Mouse (Mus musculus) ES-CJ7 (cell line): ENCODE measurements around the gene Kng1.

ENCODE experiments used
- DNase-seq: peaks from one replicate; pipeline ENCODE4 v3.0.0; 2011; ENCODE audit warnings: low read depth, low spot score

The Kng1 gene

DNA sequence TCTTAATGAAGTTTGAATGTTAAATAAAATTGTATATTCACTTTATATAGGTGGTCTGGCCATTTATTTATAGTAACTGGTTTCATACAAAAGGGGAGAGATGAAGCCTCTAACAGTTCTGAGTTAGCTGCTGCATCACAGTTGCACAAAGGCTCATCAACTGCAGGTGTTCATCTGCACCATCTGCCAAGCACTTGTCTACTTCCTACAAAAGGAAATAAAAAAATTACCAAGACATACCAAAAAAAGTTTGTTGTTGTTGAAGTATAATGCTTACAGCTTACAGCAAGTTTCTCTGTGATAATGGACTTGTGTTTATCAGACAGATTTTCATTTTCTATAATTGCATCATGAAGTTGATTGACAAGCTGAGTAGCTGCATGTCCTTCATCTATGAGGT, 56.2 kb downstream of the Kng1 start:
- DNase-seq = no peak

DNA sequence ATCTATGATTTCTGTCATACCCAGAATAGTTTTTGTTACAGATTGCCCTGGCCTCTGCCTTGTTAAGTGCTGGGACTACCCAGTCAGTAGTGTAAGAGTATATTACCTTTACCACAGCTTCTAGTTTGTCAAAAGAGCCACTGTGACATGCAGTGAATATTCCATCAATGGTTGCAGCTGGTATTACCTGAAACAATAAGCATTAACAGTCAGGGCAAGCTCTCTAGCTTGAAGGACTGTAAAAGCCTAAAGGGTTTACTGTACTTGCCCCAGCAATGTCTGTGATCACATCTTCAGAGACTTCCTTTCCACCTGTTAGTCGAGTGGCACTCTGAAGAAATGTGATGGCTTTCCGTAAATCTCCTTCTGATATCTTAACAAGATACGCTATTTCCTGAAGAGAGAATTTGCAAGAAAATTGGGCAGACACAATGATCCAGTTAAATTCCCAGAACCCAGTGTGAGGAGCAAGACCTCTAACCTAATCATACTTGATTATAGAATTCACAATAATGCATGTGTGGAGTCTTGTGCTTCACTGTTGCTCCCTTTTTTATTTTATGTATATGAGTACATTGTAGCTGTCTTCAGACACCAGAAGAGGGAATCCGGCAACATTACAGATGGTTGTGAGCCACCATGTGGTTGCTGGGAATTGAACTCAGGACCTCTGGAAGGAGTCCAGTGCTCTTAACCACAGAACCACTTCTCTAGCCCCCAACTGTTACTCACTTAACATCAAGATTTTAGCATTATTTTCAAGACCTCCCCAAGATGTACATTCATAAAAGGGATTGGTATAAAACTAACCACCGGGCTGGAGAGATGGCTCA, 56.9 kb downstream of the Kng1 start:
- peak; percentile 70 for DNase-seq

DNA sequence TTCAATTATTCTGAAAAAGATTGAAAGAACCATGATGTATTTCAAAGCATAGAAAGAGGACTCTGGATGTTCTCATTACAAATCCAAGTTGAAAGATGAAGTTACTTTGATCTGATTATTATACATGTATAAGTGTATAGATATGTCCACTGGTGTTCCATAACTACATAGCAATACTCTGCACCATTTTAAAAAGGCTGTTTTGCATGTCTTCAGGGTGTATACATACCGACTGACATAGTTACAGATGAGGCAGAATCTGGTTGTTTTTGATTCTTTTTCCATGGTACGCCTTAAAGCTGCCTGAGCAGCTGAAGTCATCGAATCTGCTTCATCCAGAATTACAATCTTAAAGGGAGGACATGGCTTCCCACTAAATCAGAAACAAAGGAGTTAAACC, 57.8 kb downstream of the Kng1 start:
- no peak for DNase-seq

DNA sequence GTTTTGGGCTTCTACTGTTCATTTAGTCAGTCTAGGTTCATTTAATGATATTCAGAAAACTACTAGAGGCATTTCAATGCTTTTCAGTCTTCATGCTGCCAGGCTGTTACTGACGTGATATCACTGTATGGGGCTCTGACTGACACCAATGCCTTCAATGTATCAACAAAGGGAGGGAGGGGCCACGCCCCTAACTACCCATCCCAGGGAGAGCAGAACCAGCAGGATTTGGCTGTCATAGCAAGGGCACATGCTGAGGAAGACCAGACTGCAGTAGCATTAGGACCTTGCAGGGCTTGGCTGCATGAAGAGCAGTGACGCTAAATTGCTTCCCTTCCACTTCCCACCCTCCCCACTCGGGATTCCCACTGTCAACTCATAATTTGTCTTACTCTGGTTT, 59.5 kb downstream of the Kng1 start:
- DNase-seq = peak; percentile 55

DNA sequence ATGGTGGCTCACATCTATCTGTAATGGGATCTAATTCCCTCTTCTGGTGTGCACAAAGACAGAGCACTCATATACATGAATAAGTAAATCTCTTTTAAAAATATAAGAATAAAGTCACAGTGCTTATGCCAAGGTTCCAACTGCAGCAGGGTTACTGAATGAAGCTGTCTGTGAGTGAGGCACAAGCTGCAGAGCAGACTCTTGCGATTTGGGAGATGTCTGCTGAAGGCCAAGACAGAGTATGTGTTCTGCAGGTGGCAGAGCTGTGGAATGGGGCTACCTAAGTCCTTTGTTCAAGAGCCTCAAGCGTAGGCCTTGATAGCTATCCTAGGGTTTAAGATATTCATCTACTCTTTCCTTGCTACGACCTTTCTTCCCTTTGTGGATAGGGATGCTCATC, 64.8 kb downstream of the Kng1 start:
- no peak for DNase-seq

DNA sequence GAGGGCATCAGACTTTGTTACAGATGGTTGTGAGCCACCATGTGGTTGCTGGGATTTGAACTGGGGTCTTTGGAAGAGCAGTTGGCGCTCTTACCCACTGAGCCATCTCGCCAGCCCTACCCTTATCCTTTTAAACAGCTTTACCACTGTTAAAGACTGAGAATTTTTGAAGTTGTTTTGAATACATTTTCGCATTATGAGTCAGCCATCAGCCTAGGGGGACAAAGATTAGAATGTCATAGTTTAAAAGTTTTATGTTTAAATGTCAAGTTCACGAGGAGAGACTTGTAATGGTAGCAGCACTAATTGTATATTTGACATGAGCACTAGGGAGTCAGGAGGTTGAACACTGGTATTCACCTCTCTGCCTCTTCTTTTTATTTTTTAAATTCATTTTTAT, 65.4 kb downstream of the Kng1 start:
- no peak for DNase-seq

DNA sequence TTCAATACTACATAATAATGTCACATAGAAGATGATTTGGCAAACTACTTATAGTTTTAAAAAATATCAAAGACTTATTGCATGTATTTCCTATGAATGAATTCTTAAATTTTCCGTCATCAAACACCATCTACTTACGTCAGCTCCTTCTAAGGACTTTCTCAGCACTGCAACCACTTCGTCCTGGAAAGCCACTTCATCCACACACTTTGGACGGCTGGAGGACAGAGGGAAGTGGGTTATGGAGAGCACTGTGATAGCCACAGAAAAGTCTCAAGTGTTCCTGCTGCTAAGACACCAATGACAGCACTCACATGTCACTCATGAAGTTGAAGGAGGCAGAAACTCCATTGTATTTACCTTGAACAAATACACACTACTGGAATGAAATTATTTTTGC, 66.7 kb downstream of the Kng1 start:
- no peak for DNase-seq

DNA sequence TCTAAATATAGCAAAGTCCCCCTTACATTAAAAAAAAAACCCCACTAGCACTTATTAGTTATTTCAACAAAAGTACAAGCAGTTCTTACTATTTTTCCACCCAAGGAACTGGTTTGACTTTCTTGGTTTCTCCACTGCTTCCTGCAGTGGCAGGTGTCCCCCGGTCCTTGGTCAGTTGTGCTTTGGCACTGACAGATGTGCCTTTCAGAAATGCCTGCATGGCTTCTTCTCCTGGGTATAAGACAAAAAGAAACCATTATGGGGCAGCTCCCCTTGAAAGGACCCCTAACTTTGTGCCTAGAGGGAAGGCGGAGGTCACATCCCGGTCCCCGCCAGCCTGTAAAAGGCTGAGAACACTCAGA, 69.6 kb downstream of the Kng1 start:
- no peak for DNase-seq

DNA sequence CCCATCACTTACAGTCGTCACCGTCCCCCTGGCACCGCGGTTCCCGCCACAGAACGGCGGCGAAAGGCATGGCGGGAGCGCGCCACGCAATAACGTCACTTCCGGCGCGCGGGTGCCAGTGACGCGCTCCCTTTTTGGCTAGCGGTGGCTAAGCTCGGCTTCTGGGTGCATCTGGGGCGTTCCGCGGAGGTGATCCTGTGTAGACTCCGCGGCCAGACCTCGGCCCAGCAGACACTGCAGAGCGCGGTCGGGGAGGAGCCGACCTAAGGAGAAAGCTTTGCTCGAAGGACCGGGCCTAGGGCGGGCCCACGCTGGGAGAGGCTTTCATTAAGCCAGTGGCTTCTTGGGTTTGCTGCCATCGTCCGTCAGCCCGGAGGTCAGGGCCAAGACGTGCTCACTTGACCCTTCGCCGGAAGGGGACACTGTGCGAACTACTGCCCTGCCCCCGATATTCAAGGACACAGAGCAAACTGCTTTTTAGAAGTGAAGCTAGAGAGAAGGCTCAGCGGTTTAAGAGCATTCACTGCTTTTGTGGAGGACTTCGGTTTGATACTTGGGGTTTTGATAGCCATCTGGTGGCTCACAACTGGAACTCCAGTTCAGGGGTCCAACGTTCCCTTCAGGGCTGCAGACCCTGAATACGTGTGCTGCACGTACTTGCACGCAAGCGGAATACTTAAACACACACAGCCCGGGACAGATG, 70.2 kb downstream of the Kng1 start, which contains the start of gene Rfc4:
Gene Rfc4, minus strand, starts transcription at position 65 of the 703 bp plus-strand sequence.
- DNase-seq = peak; percentile 83

DNA sequence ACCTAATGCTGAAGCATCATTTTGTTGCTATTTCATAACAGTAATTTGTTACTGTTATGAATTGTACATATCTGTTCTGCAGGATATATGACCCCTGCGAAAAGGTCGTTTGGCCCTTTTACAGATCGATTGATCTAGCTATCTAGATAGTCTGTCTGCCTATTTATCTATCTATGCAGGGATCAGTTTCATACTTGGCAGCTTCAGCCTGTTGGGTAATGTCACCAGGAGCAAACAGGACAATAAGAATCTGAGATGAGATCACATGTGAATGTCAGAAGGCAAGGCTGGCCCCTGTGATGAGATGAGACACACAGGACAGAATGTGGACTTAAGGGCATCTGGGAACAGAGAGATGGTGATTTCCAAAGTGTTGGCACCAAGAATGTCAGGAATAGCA, 72.6 kb downstream of the Kng1 start:
- no peak for DNase-seq
